Mouse (Mus musculus) limb, embryonic 15.5 days (tissue): ENCODE data around the gene Rab4a. TPM values are rescaled to one million over a fixed set of nuclear protein-coding genes. Genes with fewer than 3 reads are reported as not detected.
"Not testable (repeated sequence)": the region's sequence is repeated elsewhere in the genome, so short reads cannot be mapped to it uniquely, and the experiment has no call there.

Source experiments
- ATAC-seq: fragments of 200-750 bp; cut with Nextera tagmentation; 2 replicates; pipeline ENCODE4 v1.8.0; 2017; ENCODE audit warnings: low read depth, moderate TSS enrichment; ENCODE audit not compliant: insufficient number of reproducible peaks, low FRiP score, low TSS enrichment
- H3K27ac ChIP-seq: fragments of 300-500 bp; sonication (generic); 2 replicates; pipeline ENCODE4 v1.5.1; 2015; ENCODE audit warnings: moderate library complexity, mild to moderate bottlenecking, inconsistent platforms
- H3K27me3 ChIP-seq: fragments of 300-500 bp; sonication (generic); 2 replicates; pipeline ENCODE4 v1.6.1; 2015; ENCODE audit warnings: inconsistent platforms
- H3K36me3 ChIP-seq: fragments of 300-500 bp; sonication (generic); 2 replicates; pipeline ENCODE4 v1.6.1; 2015; ENCODE audit warnings: inconsistent platforms
- H3K4me1 ChIP-seq: fragments of 300-500 bp; sonication (generic); 2 replicates; pipeline ENCODE4 v1.6.1; 2015; ENCODE audit warnings: inconsistent platforms
- H3K4me2 ChIP-seq: fragments of 300-500 bp; sonication (generic); 2 replicates; pipeline ENCODE4 v1.6.1; 2015; ENCODE audit warnings: mild to moderate bottlenecking, inconsistent platforms
- H3K4me3 ChIP-seq: fragments of 300-500 bp; sonication (generic); 2 replicates; pipeline ENCODE4 v1.5.1; 2015; ENCODE audit warnings: mild to moderate bottlenecking, inconsistent platforms
- H3K9ac ChIP-seq: fragments of 300-500 bp; sonication (generic); 2 replicates; pipeline ENCODE4 v1.6.1; 2015; ENCODE audit warnings: inconsistent platforms
- H3K9me3 ChIP-seq: fragments of 300-500 bp; sonication (generic); 2 replicates; pipeline ENCODE4 v1.6.1; 2016; ENCODE audit warnings: inconsistent platforms
- WGBS: fragments of 180-500 bp; shearing (Covaris S2); methylation state at CpG from one replicate; pipeline ENCODE4 v1.1.7; 2015; 5-methylcytosine and 5-hydroxymethylcytosine counted together
- polyA plus RNA-seq: library from polyadenylated mRNA; unstranded; fragments of >200 nt; fragmentation: Nextera tagmentation; extraction: Ambion mirVana; gene quantifications from 2 replicates; pipeline ENCODE4 v1.2.1, GENCODE M21; 2015

Rab4a gene
- polyA plus RNA-seq, 1 experiment from 2014 or later, result 40.6 TPM

DNA sequence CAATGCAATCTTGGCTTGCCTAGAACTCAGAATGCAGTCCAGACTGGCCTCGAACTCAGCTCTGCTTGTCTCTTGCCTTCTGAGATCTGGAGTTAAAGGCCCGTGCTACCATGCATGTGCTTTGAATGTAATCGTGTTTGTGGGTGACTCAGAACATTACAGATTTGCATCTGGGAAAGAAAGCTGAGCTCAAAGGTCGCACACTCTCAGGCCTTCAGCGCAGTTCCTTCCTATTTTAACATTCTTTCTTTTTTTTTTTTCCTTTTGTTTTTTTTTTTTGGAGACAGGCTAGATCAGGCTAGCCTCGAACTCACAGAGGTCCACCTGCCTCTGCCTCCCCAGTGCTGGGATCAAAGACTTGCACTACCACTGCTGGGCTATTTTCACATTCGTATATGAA is 1.2 kb upstream of the Rab4a start:
- Histone ChIP-seq H3K27me3 (no peaks in the 10 kb centered on the region), H3K9me3 (no peaks in the 10 kb centered on the region), H3K27ac (no peak overlapping the region), H3K4me1 (peaks cover 24% of the 10 kb centered on the region), H3K4me2 (no peak overlapping the region), H3K4me3 (no peak overlapping the region), H3K9ac (no peak overlapping the region), H3K36me3 (no peaks in the 10 kb centered on the region)
- WGBS, result 85% methylated on average over 7 of the region's 7 CpGs
- no peak for ATAC-seq

DNA sequence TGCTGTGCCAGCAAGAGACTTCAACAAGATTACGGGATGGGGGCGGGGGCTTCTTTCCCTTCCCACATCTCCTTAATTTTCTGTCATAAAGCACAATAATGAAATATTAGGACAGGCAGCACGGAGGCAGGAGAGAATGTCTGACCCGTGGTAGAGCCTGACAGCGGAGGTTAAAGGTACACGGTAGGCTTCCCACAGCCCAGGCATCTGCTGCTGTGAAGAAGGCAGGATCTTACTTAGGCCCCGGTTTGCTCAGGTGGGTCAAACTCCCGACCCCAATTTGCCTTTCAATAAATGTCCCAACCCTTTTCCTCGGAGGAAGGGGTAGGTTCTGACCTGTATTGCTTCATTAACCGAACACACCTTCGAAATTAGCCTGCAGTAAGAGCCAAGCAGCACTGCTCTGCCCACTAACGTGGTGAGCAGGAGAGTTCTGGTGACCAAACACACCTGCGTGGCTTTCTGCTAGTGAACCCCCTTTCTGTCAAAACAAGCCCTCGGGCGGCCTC is 522 bp upstream of the Rab4a start:
- Histone ChIP-seq H3K9me3 (no peaks in the 10 kb centered on the region), H3K9ac (peak overlapping the region; percentile 50), H3K27ac (peak overlapping the region; percentile 67), H3K4me1 (peaks cover 22% of the 10 kb centered on the region), H3K27me3 (no peaks in the 10 kb centered on the region), H3K36me3 (no peaks in the 10 kb centered on the region), H3K4me2 (peak overlapping the region; percentile 82), H3K4me3 (peak overlapping the region; percentile 92)
- WGBS, result 15% methylated on average over 15 of the region's 15 CpGs
- no peak; the same call in 1 of the 2 replicates for ATAC-seq

DNA sequence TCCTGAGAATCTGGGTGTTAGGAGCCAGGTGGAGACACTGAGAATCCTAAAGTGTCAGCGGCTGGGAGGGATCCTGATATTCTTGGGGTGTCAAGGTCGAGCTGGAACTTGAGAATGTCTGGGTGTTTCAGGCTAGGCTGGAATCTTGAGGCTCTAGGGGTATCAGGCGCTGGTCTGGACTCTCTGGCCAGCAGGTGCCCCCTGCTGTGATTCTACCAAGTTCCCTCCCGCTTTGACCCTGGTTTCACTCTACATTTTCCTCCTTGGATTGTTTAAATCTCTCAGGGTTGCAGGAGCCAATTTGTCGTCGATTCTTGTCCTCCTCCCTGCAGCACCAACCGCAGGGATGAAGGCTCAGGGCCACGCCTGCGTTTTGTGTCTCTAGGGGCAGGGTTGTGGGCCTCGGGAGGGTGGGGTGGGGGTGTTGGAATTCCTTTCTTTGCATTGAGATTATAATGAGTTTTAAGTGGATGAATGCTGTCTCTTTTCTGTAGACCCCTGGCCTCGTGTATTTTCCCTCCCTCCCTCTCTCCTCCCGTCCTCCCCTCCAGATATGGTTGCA is 670 bp downstream of the Rab4a start:
- no peaks in the 10 kb centered on the region for H3K27me3 ChIP-seq

DNA sequence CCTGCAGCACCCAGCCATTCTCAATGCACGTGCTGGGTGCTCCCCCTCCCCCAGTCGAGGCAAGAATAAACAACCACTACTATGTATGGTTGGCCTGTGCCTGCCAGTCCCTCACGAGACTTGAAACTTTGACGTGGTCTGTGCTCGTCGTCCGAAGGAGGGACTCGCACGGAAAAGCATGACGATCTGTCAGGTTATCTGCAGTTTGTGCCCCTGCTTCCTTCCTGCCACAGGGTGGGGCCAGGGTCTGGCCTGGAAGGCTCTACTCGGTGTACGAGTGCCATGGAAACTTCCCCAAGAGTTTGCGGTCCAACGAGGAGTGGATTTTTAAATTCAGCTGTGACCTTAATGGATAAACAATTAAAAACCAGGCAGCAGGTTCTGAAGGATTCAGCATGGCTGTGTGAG is 1.2 kb downstream of the Rab4a start:
- peak overlapping the region; percentile 87; the same call in 1 of the 2 replicates for H3K9ac ChIP-seq
- no peaks in the 10 kb centered on the region for H3K9me3 ChIP-seq
- no peak for ATAC-seq
- peak overlapping the region; percentile 82 for H3K4me2 ChIP-seq
- H3K27me3 ChIP-seq, result no peaks in the 10 kb centered on the region
- H3K27ac ChIP-seq, result no peak overlapping the region
- WGBS, result 11% methylated on average over 14 of the region's 14 CpGs
- peaks cover 22% of the 10 kb centered on the region for H3K4me1 ChIP-seq
- H3K36me3 ChIP-seq, result no peaks in the 10 kb centered on the region
- H3K4me3 ChIP-seq, result peak overlapping the region; percentile 92

More for the DNA sequence above, 670 bp downstream of the Rab4a start:
- H3K4me3 ChIP-seq, result peak overlapping the region; percentile 92
- H3K9ac ChIP-seq, result peak overlapping the region; percentile 87
- ATAC-seq, result no peak
- H3K4me1 ChIP-seq, result peaks cover 22% of the 10 kb centered on the region
- peak overlapping the region; percentile 87 for H3K27ac ChIP-seq
- H3K4me2 ChIP-seq, result peak overlapping the region; percentile 82
- H3K36me3 ChIP-seq, result no peaks in the 10 kb centered on the region
- H3K9me3 ChIP-seq, result no peaks in the 10 kb centered on the region
- 4% methylated on average over 12 of the region's 12 CpGs for WGBS

DNA sequence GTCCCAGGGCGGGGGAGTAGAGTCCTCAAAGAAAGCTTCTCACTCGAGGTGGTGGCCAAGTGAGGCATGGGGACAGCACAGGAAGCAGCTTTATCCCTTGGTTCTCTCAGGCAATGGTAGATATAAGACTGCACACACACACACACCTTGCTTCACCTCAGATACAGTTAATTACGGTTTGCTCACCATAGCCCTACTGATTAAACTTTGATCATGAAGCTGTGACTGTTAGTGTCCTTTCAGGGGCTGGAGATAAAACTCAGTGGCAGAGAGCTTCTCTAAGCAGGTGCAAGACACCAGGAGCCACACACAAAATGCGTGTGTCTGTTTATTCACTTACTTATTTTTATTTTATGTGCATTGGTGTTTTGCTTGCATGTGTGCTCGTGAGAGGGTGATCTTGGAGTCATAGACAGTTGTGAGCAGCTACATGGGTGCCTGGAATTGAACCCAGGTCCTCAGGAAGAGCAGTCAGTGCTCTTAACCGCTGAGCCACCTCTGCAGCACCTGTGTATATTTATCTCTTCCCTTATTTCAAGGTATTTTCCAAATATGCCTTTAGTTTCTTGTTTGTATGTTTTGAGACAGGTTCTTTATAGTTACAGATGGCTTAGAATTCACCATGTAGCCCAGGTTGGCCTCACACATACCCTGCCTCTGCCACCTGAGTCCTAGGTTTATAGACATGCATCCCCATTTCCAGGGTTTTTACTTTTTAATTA is 2.2 kb downstream of the Rab4a start:
- Histone ChIP-seq H3K4me1 (peaks cover 23% of the 10 kb centered on the region), H3K36me3 (no peaks in the 10 kb centered on the region), H3K27me3 (no peaks in the 10 kb centered on the region), H3K27ac (no peak overlapping the region), H3K4me3 (no peak overlapping the region), H3K9ac (no peak overlapping the region), H3K9me3 (no peaks in the 10 kb centered on the region), H3K4me2 (no peak overlapping the region)
- WGBS, result 70% methylated on average over 6 of the region's 6 CpGs
- ATAC-seq, result no peak

DNA sequence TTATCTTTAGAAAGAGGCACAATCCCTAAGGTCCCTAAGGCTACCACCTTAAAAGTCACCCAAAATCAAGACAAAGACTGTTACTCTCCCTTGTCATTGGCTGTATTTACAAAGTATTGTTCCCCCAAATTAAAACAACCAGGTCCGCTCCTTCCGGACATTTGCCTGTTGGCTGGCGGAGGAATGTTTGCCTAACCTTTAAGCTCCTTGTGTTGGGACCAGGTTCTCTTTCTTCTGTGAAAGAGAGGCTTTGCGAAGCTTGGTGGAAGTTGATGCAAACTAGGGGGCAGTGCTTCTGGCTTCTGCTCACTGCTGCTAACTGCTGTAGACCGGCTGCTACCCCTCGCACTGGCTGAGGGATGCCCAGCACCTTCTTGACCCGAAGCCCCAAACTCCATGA is 2.9 kb downstream of the Rab4a start:
- WGBS, result 81% methylated on average over 7 of the region's 7 CpGs
- ATAC-seq, result no peak
- H3K9me3 ChIP-seq, result no peaks in the 10 kb centered on the region

DNA sequence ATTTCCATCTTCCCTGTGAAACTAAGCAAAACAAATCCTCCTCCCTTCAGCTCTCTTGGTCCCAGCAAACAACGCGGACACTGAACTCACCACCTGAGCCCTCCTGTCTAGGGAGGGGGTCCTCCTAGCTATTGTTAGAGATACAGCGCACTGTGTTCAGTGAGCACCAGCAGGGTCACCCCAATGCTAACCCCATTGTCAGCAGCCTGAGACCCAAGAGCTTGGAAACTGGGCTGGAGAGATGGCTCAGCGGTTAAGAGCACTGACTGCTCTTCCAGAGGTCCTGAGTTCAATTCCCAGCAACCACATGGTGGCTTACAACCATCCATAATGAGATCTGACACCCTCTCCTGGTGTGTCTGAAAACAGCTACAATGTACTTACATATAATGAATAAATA is 3.6 kb downstream of the Rab4a start:
- peaks cover 29% of the 10 kb centered on the region for H3K4me1 ChIP-seq
- not testable (repeated sequence) for H3K27ac ChIP-seq, H3K9me3 ChIP-seq, H3K9ac ChIP-seq, ATAC-seq, H3K36me3 ChIP-seq, H3K27me3 ChIP-seq, H3K4me3 ChIP-seq, H3K4me2 ChIP-seq
- 95% methylated on average over 4 of the region's 4 CpGs for WGBS

More for the DNA sequence above, 2.9 kb downstream of the Rab4a start:
- H3K9ac ChIP-seq, result no peak overlapping the region
- H3K27me3 ChIP-seq, result no peaks in the 10 kb centered on the region
- no peaks in the 10 kb centered on the region for H3K36me3 ChIP-seq
- no peak overlapping the region for H3K27ac ChIP-seq
- H3K4me3 ChIP-seq, result no peak overlapping the region
- no peak overlapping the region for H3K4me2 ChIP-seq
- peaks cover 27% of the 10 kb centered on the region for H3K4me1 ChIP-seq

DNA sequence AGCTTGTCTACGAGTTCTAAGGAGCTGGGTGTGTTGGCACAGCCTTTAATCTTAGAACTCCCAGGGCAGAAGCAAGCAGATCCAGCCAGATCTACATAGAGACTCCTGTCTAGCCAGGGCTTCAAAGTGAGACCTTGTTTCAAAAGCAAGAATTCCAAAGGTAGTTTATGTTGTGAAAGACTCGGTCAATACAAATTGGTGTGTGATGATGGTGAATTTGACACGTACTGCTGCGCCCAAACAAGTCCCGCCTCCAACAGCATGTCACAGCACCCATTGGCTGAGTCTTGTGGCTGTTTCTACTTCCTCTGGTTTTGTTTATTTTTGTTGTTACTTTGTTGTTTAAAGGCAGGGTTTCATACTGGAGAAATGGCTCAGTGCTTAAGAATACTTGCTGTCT is 6.4 kb downstream of the Rab4a start:
- H3K27ac ChIP-seq, result no peak overlapping the region
- no peak for ATAC-seq
- 76% methylated on average over 5 of the region's 5 CpGs for WGBS

DNA sequence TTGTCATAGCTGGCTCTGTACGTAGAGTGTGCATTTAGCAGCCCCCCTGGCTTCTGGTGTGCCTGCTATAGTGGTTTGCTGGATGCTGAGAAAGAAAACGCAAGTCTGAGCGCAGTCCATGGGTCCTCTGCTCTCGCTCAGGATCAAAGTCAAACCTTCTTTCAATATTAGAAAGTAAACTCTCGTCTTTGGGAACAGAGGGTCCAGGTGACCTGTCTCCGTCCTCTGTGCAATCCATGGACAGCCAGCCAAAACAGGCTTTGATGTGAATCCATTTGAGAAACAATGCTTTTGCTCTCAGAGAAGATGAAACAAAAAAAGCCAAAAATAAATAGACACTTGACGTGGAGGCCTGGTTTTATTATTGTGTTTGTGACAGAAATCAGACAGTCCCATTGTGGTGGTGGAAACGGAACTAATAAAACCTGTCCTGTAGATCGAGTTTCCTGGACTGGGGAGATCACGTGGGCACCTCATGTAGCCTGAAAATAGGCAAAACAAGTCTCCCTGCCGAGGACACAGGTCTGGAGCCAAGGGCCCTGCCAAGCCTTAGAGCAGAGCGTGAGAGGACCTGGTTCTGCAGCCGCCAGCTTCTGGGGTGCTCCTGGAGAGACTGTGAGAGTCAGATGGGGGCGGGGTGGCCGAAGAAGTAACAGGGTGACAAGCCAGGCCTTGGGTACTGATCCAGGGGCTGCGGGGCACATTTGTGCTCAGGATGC is 7.5 kb downstream of the Rab4a start:
- Histone ChIP-seq H3K4me2 (no peak overlapping the region), H3K4me1 (peaks cover 7% of the 10 kb centered on the region; the same call in 1 of the 2 replicates), H3K9ac (no peak overlapping the region), H3K27ac (0 out of 2 replicates have a peak overlapping the region, but pooled peaks have one; percentile 30), H3K4me3 (no peak overlapping the region), H3K36me3 (peaks cover 4% of the 10 kb centered on the region; the same call in 1 of the 2 replicates), H3K9me3 (no peaks in the 10 kb centered on the region), H3K27me3 (no peaks in the 10 kb centered on the region)
- ATAC-seq, result no peak
- WGBS, result 52% methylated on average over 16 of the region's 16 CpGs

More for the DNA sequence above, 6.4 kb downstream of the Rab4a start:
- Histone ChIP-seq H3K4me1 (peaks cover 13% of the 10 kb centered on the region), H3K4me2 (no peak overlapping the region), H3K9ac (no peak overlapping the region), H3K27me3 (no peaks in the 10 kb centered on the region), H3K9me3 (no peaks in the 10 kb centered on the region), H3K4me3 (no peak overlapping the region), H3K36me3 (peaks cover 4% of the 10 kb centered on the region; the same call in 1 of the 2 replicates)

DNA sequence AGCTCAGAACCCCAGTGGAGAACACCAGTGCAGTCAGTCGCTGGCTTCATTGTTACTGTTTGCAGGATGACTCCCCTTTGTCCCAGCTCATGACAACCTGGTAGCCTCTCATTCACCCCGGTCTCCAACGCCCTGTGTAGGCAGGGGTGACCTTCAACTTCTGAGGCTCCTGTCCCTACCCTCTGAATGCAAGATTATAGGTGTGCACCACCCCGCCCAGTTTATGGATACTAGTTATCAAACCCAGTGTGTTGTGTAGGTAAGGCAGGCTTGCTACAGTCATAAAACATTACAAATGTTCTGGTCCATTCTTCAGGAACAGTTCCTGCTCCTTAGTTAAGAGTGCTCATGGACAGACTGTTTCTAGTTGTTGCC is 8.1 kb downstream of the Rab4a start:
- no peak overlapping the region for H3K4me3 ChIP-seq
- peaks cover 7% of the 10 kb centered on the region; the same call in 1 of the 2 replicates for H3K4me1 ChIP-seq
- H3K9ac ChIP-seq, result no peak overlapping the region
- 89% methylated on average over 4 of the region's 4 CpGs for WGBS
- H3K9me3 ChIP-seq, result no peaks in the 10 kb centered on the region
- peaks cover 7% of the 10 kb centered on the region; the same call in 1 of the 2 replicates for H3K36me3 ChIP-seq
- ATAC-seq, result no peak
- no peaks in the 10 kb centered on the region for H3K27me3 ChIP-seq
- no peak overlapping the region for H3K4me2 ChIP-seq
- 0 out of 2 replicates have a peak overlapping the region, but pooled peaks have one; percentile 30 for H3K27ac ChIP-seq

DNA sequence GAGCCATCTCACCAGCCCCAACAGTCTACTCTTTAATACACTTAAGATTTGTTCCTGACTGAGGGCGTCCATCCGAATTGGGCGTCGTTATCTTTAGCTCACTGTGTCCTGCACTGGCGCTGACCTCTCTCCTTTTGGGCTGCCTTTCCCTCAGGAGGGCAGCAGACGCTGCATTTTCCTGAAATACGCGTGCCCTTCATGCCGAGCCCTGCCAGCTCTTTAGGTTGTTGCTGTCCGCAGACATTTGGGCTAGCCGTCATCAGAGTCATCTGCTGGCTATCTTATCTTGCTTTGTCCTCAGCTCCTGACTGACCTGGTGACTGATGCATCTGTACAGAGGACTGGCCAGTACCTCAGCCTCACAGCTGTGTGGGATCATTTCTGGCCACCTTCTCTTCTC is 9.5 kb downstream of the Rab4a start:
- Histone ChIP-seq H3K27me3 (no peaks in the 10 kb centered on the region), H3K9ac (no peak overlapping the region), H3K36me3 (peaks cover 7% of the 10 kb centered on the region; the same call in 1 of the 2 replicates), H3K9me3 (no peaks in the 10 kb centered on the region), H3K27ac (no peak overlapping the region), H3K4me1 (peaks cover 7% of the 10 kb centered on the region; the same call in 1 of the 2 replicates), H3K4me2 (no peak overlapping the region), H3K4me3 (no peak overlapping the region)
- 84% methylated on average over 11 of the region's 11 CpGs for WGBS
- ATAC-seq, result no peak
